Comparison of ENCODE assay signal across 8 mouse cellular contexts in genomic region chr3:90709591-90710460, GRCm38 (mm10). TPM values are rescaled to one million over a fixed set of nuclear protein-coding genes. Genes with fewer than 3 reads are reported as not detected.
DNase-seq lines count a peak whose midpoint lies in the region; ATAC-seq and TF ChIP-seq lines count a peak whose summit lies in the region.

No protein-coding gene starts in this region.

- no peak overlapping the region for H3K27ac ChIP-seq in embryonic facial prominence, embryonic 11.5 days (replicated peaks; ENCODE audit: low read depth, low read length)
- no peak overlapping the region for H3K27ac ChIP-seq in heart, adult 2 months
- no peak overlapping the region for H3K27ac ChIP-seq in limb, embryonic 12.5 days

- H3K79me2 ChIP-seq in heart, adult 2 months (replicated peaks; ENCODE audit: control insufficient read depth, insufficient read depth, low read length) = no peaks in the 10 kb centered on the region

- peak; percentile 84 for DNase-seq in A20 (ENCODE audit: low read depth, low spot score)
- peak; percentile 81 for DNase-seq in adrenal gland, postnatal 25 days
- peak; percentile 93 for DNase-seq in embryonic facial prominence, embryonic 11.5 days (ENCODE audit: low spot score)
- peak; percentile 64 to 80 for DNase-seq in heart, adult 2 months
- DNase-seq in kidney, adult 9 months = peak; percentile 88
- peak; percentile 90 for DNase-seq in splenic B cell, adult 2 months (ENCODE audit: low read depth, low spot score)

- no peaks in the 10 kb centered on the region for H3K4me1 ChIP-seq in embryonic facial prominence, embryonic 11.5 days (ENCODE audit: control insufficient read depth, insufficient read depth, low read length)
- no peaks in the 10 kb centered on the region for H3K4me1 ChIP-seq in heart, adult 2 months (ENCODE audit: control insufficient read depth, insufficient read depth, low read length)
- H3K4me1 ChIP-seq in limb, embryonic 12.5 days (replicated peaks) = no peaks in the 10 kb centered on the region

- H3K4me2 ChIP-seq in embryonic facial prominence, embryonic 11.5 days (ENCODE audit: low read depth, low read length) = no peak overlapping the region
- H3K4me2 ChIP-seq in limb, embryonic 12.5 days = no peak overlapping the region

- no peak overlapping the region for H3K4me3 ChIP-seq in embryonic facial prominence, embryonic 11.5 days (ENCODE audit: low read depth, low read length)
- H3K4me3 ChIP-seq in heart, adult 2 months = no peak overlapping the region
- no peak overlapping the region for H3K4me3 ChIP-seq in limb, embryonic 12.5 days (replicated peaks)

- no peak; the same call in 1 of the 2 replicates for TF ChIP-seq CTCF in heart, adult 2 months (IDR thresholded peaks at IDR 0.05)

- no peaks in the 10 kb centered on the region for H3K9me3 ChIP-seq in embryonic facial prominence, embryonic 11.5 days (replicated peaks; ENCODE audit: control insufficient read depth, low read length)
- no peaks in the 10 kb centered on the region for H3K9me3 ChIP-seq in limb, embryonic 12.5 days

- intact Hi-C loops in heart, adult 2 months (cut with DNase I) = loop anchor here (1.0 to 5.0 kb wide), 2 partner anchors 53 to 128 kb away; no protein-coding TSS in a partner anchor

- TF ChIP-seq EP300 in heart, adult 2 months (IDR thresholded peaks at IDR 0.05; ENCODE audit: insufficient read depth, low read depth, low read length) = 0 out of 2 replicates have a peak, but pooled peaks have one; percentile 38

- H3K36me3 ChIP-seq in embryonic facial prominence, embryonic 11.5 days (replicated peaks; ENCODE audit: control insufficient read depth, insufficient read depth, low read depth, low read length) = no peaks in the 10 kb centered on the region
- H3K36me3 ChIP-seq in heart, adult 2 months (ENCODE audit: control insufficient read depth, insufficient read depth, low read length) = no peaks in the 10 kb centered on the region
- H3K36me3 ChIP-seq in limb, embryonic 12.5 days = no peaks in the 10 kb centered on the region
- no peaks in the 10 kb centered on the region for H3K36me3 ChIP-seq in splenic B cell, adult 2 months (ENCODE audit: control insufficient read depth, insufficient read depth, low read length, poor library complexity, severe bottlenecking)

- TF ChIP-seq POLR2A in heart, adult 2 months (IDR thresholded peaks at IDR 0.05; ENCODE audit: insufficient read depth, low read depth, low read length) = no peak

- H3K9ac ChIP-seq in embryonic facial prominence, embryonic 11.5 days (replicated peaks; ENCODE audit: low read length) = no peak overlapping the region
- no peak overlapping the region for H3K9ac ChIP-seq in heart, adult 2 months (ENCODE audit: low read depth, low read length)
- no peak overlapping the region for H3K9ac ChIP-seq in limb, embryonic 12.5 days (replicated peaks)

- no peak; the same call in 1 of the 2 replicates for ATAC-seq in embryonic facial prominence, embryonic 11.5 days (replicated peaks; ENCODE audit: insufficient number of reproducible peaks, low FRiP score, low TSS enrichment, low read depth)
- ATAC-seq in limb, embryonic 12.5 days (ENCODE audit: insufficient number of reproducible peaks, insufficient read depth, low FRiP score, low TSS enrichment, low read depth) = peak; percentile 66; the same call in 1 of the 2 replicates
- ATAC-seq in monocyte, adult 5-6 weeks (replicated peaks; ENCODE audit: insufficient number of reproducible peaks, low FRiP score, low TSS enrichment, poor library complexity, severe bottlenecking) = peak; percentile 95

- no peaks in the 10 kb centered on the region for H3K27me3 ChIP-seq in embryonic facial prominence, embryonic 11.5 days (ENCODE audit: control insufficient read depth, insufficient read depth, low read length)
- no peaks in the 10 kb centered on the region for H3K27me3 ChIP-seq in heart, adult 2 months (ENCODE audit: control insufficient read depth, insufficient read depth, low read length)
- no peaks in the 10 kb centered on the region for H3K27me3 ChIP-seq in limb, embryonic 12.5 days
- H3K27me3 ChIP-seq in splenic B cell, adult 2 months (ENCODE audit: control insufficient read depth, insufficient read depth, low read length, poor library complexity, severe bottlenecking) = no peaks in the 10 kb centered on the region

- WGBS in embryonic facial prominence, embryonic 11.5 days = 50% methylated on average over 12 of the region's 12 CpGs
- WGBS in heart, adult 2 months = 42% methylated on average over 12 of the region's 12 CpGs
- 46% methylated on average over 12 of the region's 12 CpGs for WGBS in limb, embryonic 12.5 days

RNA-seq across cellular contexts. Expression of gene S100a9, which starts 14.3 kb away (rescaled TPM):
- 0.91 TPM in 1 of 2 replicates, not detected in the other for total RNA-seq in adrenal gland, postnatal 25 days (2021)
- polyA plus RNA-seq in embryonic facial prominence, embryonic 11.5 days (2014; fragmentation: Nextera tagmentation; extraction: Ambion mirVana) = 5.7 and 5.8 TPM in 2 replicates
- 1 to 10 TPM; 1.5 to 9.2 TPM for total RNA-seq in heart, adult 2 months (2021)
- 6.2 and 7.0 TPM in 2 replicates for polyA plus RNA-seq in heart, adult 2 months (2012; rRNA removed)
- 3.3 and 3.8 TPM in 2 replicates for polyA plus RNA-seq in limb, embryonic 12.5 days (2016; fragmentation: Nextera tagmentation; extraction: Ambion mirVana)
- total RNA-seq in monocyte, adult 5-6 weeks (2017) = 6.2 to 33.7 TPM (median 31.4 TPM) in 3 replicates

RNA-seq across cellular contexts. Expression of gene Pglyrp4, which starts 16.9 kb away (rescaled TPM):
- total RNA-seq in adrenal gland, postnatal 25 days (2021) = not detected in 2 replicates
- polyA plus RNA-seq in embryonic facial prominence, embryonic 11.5 days (2014; fragmentation: Nextera tagmentation; extraction: Ambion mirVana) = not detected in 2 replicates
- not detected for total RNA-seq in heart, adult 2 months (2021)
- polyA plus RNA-seq in heart, adult 2 months (2012; rRNA removed) = not detected in 2 replicates
- not detected in 2 replicates for polyA plus RNA-seq in limb, embryonic 12.5 days (2016; fragmentation: Nextera tagmentation; extraction: Ambion mirVana)
- total RNA-seq in monocyte, adult 5-6 weeks (2017) = not detected in 3 replicates

RNA-seq across cellular contexts. Expression of gene S100a8, which starts 41.0 kb away (rescaled TPM):
- total RNA-seq in adrenal gland, postnatal 25 days (2021) = 0.76 TPM in 1 of 2 replicates, not detected in the other
- 10.5 and 13.2 TPM in 2 replicates for polyA plus RNA-seq in embryonic facial prominence, embryonic 11.5 days (2014; fragmentation: Nextera tagmentation; extraction: Ambion mirVana)
- total RNA-seq in heart, adult 2 months (2021) = 1 to 10 TPM in 1 of 2 experiments, not detected in 1; 7.7 TPM
- polyA plus RNA-seq in heart, adult 2 months (2012; rRNA removed) = 4.6 and 6.6 TPM in 2 replicates
- 7.1 and 7.3 TPM in 2 replicates for polyA plus RNA-seq in limb, embryonic 12.5 days (2016; fragmentation: Nextera tagmentation; extraction: Ambion mirVana)
- total RNA-seq in monocyte, adult 5-6 weeks (2017) = 3.4 to 52.7 TPM (median 15.1 TPM) in 3 replicates

RNA-seq across cellular contexts. Expression of gene S100a7a, which starts 56.0 kb away (rescaled TPM):
- 0.33 TPM in 1 of 2 replicates, not detected in the other for total RNA-seq in adrenal gland, postnatal 25 days (2021)
- not detected in 2 replicates for polyA plus RNA-seq in embryonic facial prominence, embryonic 11.5 days (2014; fragmentation: Nextera tagmentation; extraction: Ambion mirVana)
- total RNA-seq in heart, adult 2 months (2021) = under 1 TPM; 0.18 to 0.57 TPM
- polyA plus RNA-seq in heart, adult 2 months (2012; rRNA removed) = 0.29 and 1.0 TPM in 2 replicates
- polyA plus RNA-seq in limb, embryonic 12.5 days (2016; fragmentation: Nextera tagmentation; extraction: Ambion mirVana) = 0.17 TPM in 1 of 2 replicates, not detected in the other
- total RNA-seq in monocyte, adult 5-6 weeks (2017) = 0.58 TPM in 1 of 3 replicates, not detected in the others
